12 mouse cellular contexts compared by ENCODE assay signal in the genomic region with DNA sequence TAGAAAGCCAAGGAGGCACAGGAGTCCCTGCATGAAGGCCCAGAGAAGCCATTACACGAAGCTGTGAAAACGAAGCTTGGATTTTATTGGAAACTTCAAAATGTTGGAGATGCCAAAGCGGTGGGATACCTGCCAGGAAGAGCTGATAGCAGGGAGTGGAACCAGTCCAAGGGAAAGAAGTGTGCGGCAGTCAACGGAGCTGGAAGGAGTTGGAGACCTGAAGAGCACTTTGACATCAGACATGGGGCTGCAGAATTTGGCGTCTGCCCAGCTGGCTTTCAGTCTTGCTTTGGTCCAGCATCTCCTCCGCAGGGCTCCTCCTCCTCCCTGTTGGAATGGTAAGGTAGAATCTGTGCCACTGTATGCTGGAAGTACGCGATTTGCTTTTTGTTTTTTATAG.
DNase-seq lines count a peak whose midpoint lies in the region; ATAC-seq lines count a peak whose summit lies in the region.
"Had no signal": no experiment of that assay in that cellular context is flagged by ENCODE, and none has a peak within 500 bp of the region (broad histone marks: within the 10 kb centered on the region; RNA-seq: fewer than 3 reads in every experiment).

No protein-coding gene starts in this region.

- no peaks in the 10 kb centered on the region; the same call in 1 of the 2 replicates for H3K27me3 ChIP-seq in kidney, embryonic 14.5 days (ENCODE audit: control insufficient read depth, insufficient read depth, low read length)

- 78% methylated on average over 9 of the region's 9 CpGs for WGBS in kidney, embryonic 14.5 days

- H3K27ac ChIP-seq in kidney, embryonic 14.5 days (ENCODE audit: low read depth, low read length), result no peak overlapping the region
- H3K27ac ChIP-seq: midbrain, embryonic 15.5 days had no signal

- no peaks in the 10 kb centered on the region for H3K9me3 ChIP-seq in kidney, embryonic 14.5 days (ENCODE audit: control insufficient read depth, low read length)
- H3K9me3 ChIP-seq: limb, embryonic 15.5 days; midbrain, embryonic 15.5 days had no signal

- intact Hi-C loops in heart, postnatal 36 days (cut with DNase I), result no loop called here

- no peaks in the 10 kb centered on the region for H3K36me3 ChIP-seq in kidney, embryonic 14.5 days (ENCODE audit: control insufficient read depth, insufficient read depth, low read length)
- H3K36me3 ChIP-seq: limb, embryonic 15.5 days; midbrain, embryonic 15.5 days had no signal

- ATAC-seq in kidney, embryonic 14.5 days (ENCODE audit: low FRiP score, low TSS enrichment), result no peak
- ATAC-seq: intestine, postnatal 0 days; midbrain, embryonic 15.5 days had no signal

- DNase-seq in adrenal gland, postnatal 25 days, result peak; percentile 8
- no peak for DNase-seq in adrenal gland, postnatal 4 days (ENCODE audit: low spot score in 2 of 2)
- DNase-seq in kidney, postnatal 10 days, result peak; percentile 39
- peak; percentile 24 to 55 for DNase-seq in heart, postnatal 36 days
- peak; percentile 31 for DNase-seq in right cerebral cortex, postnatal 14 days
- no peak for DNase-seq in layer of hippocampus, postnatal 36 days
- no peak for DNase-seq in layer of hippocampus, adult 9-10 months (ENCODE audit: low spot score)
- DNase-seq: gastrocnemius, postnatal 36 days had no signal

- H3K9ac ChIP-seq in kidney, embryonic 14.5 days (ENCODE audit: low read depth, low read length), result no peak overlapping the region
- H3K9ac ChIP-seq: limb, embryonic 15.5 days; midbrain, embryonic 15.5 days had no signal

- no peaks in the 10 kb centered on the region for H3K4me1 ChIP-seq in kidney, embryonic 14.5 days (ENCODE audit: control insufficient read depth, insufficient read depth, low read length)
- H3K4me1 ChIP-seq: midbrain, embryonic 15.5 days had no signal

- no peak overlapping the region for H3K4me2 ChIP-seq in kidney, embryonic 14.5 days (replicated peaks; ENCODE audit: low read depth, low read length)
- H3K4me2 ChIP-seq: limb, embryonic 15.5 days; midbrain, embryonic 15.5 days had no signal

- no peak overlapping the region for H3K4me3 ChIP-seq in kidney, embryonic 14.5 days (ENCODE audit: low read length)
- H3K4me3 ChIP-seq: limb, embryonic 15.5 days; midbrain, embryonic 15.5 days had no signal

Comparison
In these comparisons a context has a peak if more than half of its experiments do, and no peak if none do; other contexts are left out.
1. DNase-seq: peak in adrenal gland, postnatal 25 days (single experiment), kidney, postnatal 10 days (single experiment), heart, postnatal 36 days (2 of 2) and right cerebral cortex, postnatal 14 days (single experiment); none in adrenal gland, postnatal 4 days (0 of 2), layer of hippocampus, postnatal 36 days (0 of 2) and layer of hippocampus, adult 9-10 months (single experiment).